Mouse (Mus musculus) cerebellum, adult 11-12 months (tissue): Measurements from ENCODE around the gene Jam3.
"Not testable (repeated sequence)": the region's sequence is repeated elsewhere in the genome, so short reads cannot be mapped to it uniquely, and the experiment has no call there.

ENCODE experiments used
- DNase-seq: peaks from one replicate; pipeline ENCODE4 v3.0.0; 2022

Gene Jam3

GRCm38 (mm10) chr9:27166981-27167380, 11.8 kb upstream of the Jam3 start:
- DNase-seq: no peak

DNA sequence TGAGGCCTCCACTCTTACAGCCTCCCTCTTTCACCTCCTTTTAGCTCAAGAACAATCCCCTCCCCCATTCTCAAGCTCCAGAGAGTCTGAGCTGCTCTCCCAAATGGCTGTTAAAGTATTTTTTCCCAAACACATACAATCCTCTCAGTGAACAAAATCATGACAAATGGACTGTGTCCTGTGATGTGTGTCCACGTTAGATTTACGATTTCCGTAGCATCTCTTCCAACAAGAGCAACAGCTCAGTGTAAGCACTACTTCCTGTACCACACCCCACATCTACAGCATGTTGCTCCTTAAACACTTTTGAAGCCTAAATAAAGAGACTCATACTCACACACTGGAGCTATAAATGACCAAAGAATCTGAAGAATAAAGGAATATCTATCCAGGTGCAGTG, 10.4 kb upstream of the Jam3 start:
- no peak for DNase-seq

- no peak for DNase-seq
Measured at GRCm38 (mm10) chr9:27164957-27165356, 9.7 kb upstream of the Jam3 start.

GRCm38 (mm10) chr9:27163661-27164060, 8.4 kb upstream of the Jam3 start:
- not testable (repeated sequence) for DNase-seq

DNA sequence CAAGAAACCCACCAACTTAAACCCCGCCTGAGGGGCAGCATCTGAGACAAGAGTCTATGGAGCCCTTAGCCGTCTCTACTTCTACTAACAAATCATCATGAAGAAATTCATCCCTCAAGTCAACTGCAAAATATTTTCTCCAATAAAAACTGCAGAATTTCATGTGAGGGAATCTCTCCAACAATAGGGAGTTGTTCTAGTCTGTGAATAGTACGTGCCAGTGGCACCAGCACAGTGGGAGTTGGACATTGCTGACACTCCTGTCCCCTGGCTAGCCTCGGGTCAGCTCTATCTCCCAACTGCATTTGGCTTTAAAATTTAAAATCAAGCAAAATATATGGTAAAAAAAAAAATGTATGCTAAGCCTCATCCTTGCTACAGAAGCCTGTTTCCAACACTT, 1.4 kb downstream of the Jam3 start:
- DNase-seq: no peak

GRCm38 (mm10) chr9:27149836-27150235, 5.4 kb downstream of the Jam3 start:
- DNase-seq: no peak

DNA sequence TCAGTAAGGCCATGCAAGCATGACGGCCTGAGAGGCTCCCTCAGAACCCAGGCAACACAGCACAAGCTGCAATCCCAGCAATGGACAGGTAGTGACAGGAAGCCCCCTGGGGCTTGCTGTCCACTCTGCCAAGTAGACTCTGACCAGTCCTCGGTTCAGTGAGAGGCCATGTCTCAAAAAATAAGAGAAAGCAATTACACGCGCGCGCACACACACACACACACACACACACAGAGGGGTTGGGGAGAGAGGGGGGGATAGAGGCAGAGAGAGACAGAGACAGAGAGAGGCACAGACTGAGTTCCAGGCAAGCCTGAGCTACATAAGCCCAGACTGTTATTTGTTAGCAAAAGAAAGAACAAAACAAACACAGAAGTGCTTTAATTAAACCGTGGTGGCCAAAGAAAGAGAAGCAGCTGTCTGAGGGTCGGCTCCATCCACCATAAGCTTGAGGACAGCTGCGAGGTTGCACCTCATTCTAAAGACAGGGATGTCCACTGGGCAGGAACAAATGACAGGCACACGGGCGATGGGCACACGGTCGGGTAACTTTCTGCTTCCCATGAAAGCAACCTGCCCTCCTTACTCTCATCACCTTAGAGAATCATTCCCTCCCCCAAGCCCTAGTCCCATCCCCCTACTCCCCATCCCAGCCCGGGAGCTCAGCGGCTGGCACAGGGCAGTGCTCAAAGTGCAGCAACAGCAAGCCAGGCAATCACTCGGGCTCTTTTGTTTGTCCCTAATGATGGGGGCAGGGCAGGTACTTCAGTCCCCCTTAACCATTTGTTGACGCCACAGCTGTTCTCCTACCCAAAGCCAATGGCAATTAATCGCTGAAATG, 6.4 kb downstream of the Jam3 start:
- peak; percentile 36 for DNase-seq

GRCm38 (mm10) chr9:27147946-27148345, 7.3 kb downstream of the Jam3 start:
- DNase-seq: no peak

GRCm38 (mm10) chr9:27146826-27147225, 8.4 kb downstream of the Jam3 start:
- DNase-seq: no peak

DNA sequence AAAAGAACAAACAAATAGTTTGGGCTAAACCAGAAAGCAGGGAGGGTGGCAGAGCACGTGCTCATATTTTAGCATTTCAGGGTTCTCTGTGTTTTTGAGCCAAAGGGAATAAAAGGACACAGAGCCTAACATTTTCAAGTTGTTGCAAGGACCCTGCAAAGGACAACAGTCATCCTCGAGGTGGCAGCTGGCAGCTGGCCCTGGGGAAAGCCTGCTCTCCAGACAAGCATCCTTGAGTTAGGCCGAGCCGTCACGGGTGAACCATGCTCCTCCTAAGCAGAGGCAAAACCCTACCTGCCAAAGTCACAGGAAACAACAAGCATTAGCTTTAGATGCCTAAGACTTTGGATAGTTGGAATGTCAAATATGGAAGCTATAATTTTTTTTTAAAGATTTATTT, 10.2 kb downstream of the Jam3 start:
- no peak for DNase-seq

DNA sequence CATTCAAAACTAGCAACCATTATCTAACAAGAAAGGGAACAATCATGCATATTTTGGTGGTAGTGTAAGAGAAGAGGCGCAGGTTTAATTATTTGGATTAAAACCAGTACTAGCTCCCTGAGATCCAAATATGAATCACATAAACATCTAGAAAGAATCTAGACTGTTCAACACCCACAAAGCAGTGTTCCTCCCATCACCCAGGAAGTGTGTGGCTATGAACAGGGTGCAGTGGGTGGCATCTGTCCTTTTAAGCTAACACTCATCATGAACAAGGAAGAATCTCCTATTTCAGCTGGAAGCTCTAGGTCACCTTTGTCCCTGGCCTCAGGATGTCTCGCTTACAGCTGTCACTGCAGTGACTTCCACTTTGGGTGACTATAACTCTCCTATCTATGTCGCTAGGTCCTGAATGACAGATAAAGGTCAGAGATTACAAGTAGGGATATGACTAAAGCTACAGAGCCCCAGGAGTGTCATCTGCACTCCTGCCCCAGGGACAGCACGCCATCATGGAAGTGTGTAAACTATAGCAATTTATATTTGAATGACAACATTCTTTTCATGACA, 10.9 kb downstream of the Jam3 start:
- DNase-seq: no peak

DNA sequence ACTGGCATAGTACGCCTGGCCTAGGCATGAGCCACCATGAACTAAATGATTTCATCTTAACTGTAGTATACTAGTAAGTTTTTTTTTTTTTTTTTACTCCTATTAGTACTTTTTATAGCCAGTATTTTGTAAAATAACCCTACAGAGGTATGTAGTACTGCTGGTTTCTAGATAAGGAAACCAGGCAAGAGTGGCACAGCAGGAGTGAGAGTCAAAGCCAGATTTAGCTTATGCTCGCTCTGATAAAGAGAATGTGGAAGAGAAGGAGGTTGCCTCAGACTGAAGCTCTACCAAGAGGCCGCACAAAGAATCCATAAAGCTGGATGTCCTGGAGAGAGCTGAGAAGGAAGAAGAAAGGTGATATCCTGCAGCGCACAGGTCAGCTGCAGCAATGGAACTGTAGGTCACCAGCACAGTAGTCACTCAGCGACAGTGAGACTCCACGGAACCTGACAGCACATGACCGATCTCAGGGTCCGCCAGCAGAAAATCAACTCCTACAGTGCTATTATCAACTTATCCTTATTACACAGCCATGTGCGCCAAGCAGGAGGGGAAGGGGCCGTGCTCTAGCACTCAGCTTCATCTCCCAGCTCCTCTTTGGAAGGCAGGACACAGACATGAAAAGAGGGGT, 14.7 kb downstream of the Jam3 start:
- no peak for DNase-seq

DNA sequence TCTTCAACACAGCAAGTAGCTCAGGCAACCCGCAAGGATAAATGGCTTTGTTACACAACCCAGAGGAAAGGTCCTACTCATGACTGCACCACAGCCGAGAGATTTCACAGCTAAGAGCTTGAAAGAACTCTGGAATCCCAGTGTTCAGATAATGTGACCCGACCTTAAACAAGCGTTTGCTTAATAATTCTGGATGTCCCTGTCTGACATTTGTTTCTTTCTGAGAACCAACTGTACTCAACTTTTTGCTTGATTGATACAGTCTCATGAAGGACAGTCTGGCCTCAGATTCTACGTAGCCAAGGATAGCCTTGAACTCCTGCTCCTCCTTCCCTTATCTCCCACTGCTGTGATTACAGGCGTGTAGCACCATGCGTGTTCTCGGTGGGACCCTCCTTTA, 18.6 kb downstream of the Jam3 start:
- DNase-seq: no peak

DNA sequence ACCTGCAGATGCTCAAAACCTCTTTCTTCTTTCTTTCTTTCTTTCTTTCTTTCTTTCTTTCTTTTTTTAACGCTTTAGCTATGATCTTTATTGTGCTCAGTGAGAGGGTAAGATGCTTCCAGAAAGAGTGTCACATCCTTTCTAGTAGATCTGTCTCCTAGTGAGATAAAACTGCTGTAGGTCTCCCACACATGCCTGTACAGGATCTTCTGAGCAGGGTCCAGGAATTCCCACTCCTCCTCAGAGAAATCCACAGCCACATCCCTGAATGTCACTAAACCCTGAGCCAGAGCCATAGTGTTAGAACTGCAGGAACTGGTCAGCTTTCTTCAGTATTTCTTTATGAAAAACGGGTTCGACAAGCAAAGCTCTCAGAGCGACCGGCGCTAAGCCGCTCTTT, 19.8 kb downstream of the Jam3 start:
- no peak for DNase-seq

GRCm38 (mm10) chr9:27134410-27134809, 20.8 kb downstream of the Jam3 start:
- DNase-seq: peak; percentile 44

DNA sequence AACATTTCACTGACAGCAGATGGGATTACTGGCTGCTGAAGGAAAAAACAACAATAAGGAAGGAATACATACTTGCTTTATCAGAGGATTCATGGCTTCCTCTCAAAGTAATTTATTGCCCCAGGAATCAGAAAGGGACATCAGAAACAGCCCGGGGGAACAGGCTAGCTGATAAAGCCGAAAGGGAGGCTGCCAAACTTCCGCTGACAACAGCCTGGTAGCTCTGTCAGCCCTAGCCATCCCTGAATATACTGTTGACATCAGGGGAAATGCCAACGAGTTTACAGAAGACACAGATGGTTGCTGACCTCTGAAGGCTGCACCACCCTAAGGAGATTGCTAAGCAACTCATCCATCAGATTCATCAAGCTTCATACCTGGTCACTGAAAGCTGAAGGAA, 26.6 kb downstream of the Jam3 start:
- no peak for DNase-seq

DNA sequence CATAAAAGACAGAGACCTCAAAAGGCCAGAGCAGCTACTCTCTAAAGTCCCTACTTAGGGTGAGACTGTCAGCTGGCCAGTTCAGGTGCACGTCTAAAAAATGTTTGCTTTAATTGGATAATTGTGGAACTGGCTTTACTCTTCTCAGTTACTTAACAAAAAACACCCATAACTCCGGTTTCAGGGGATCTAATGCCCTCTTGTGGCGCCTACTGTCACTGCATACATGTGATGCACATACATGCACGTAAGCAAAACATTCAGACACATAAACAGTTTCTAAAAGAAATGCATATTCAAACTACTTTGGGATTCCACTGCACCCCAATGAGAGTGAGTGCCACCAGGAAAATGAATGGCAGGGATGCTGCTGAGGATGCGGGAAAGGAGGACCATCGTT, 28.7 kb downstream of the Jam3 start:
- no peak for DNase-seq

DNA sequence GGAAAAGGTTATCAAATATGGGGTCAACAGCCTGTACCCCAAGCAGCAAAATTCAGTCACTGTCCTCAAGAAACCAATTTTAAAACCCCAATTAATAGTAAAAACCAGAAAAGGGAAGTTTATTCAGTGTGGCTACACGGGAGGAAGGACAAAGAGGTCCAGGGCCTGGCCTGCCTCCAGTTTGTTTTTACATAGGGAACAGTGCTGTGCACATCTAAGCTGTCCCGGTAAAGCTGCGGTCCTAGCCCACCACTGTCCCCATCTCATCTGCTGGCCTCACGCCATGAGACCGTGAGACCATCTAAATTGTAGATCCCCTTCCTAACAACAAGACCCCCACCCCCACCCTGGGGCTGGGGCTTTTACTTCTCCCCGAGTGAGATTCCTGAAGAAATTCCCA, 29.8 kb downstream of the Jam3 start:
- DNase-seq: no peak

- no peak for DNase-seq
Measured at GRCm38 (mm10) chr9:27123947-27124346, 31.3 kb downstream of the Jam3 start.

DNA sequence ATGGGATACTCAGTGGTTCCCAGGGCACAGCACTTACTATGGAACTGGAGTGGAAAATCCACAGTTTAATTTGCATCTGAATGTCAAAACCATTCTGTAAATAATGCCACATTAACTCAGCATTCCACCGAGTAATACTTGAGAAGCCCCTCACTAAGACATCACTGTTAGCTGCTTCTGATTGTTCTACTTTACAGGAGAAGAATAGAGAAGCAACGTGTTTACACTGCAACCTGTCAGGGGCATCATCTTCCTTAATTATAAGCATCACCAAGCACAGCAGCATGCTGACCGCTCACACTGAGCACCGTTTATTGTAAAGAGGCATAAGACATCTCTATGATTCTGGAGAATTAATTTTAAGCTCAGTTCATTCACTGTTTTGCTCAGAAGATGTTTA, 32.3 kb downstream of the Jam3 start:
- no peak for DNase-seq

DNA sequence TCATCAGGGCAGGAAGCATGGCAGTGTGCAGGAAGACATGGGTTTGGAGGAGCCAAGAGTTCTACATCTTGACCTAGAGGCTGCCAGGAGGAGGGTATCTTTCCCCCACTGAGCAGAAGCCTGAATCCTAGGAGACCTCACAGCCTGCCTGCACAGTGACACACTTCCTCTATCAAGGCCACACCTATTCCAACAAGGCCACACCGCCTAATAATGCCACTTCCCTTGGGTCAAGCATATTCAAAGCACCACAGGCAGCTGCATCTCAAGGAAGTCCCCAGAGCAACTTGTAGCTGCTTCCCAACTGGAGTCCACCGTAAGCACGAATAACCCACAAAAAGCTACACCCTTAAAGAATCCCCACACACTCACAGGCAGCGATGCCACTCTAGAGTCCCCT, 33.1 kb downstream of the Jam3 start:
- DNase-seq: no peak

DNA sequence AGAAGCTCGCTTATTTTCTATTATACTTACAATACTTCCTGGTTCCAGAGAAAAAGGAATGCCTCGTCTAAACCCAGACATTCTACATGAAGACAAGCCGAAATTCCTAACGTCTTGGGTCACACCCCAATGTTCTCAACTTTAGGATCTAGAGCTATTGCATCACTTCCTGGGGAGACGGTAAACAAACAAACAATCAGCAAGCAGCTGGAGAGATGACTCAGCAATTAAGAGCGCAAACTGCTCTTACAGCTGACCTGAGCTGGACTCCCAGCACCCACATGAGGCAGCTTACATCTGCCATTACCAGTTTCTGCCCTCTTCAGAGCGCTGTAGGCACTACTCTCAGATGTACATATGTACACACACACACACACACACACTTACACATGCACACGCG, 34.0 kb downstream of the Jam3 start:
- no peak for DNase-seq

DNA sequence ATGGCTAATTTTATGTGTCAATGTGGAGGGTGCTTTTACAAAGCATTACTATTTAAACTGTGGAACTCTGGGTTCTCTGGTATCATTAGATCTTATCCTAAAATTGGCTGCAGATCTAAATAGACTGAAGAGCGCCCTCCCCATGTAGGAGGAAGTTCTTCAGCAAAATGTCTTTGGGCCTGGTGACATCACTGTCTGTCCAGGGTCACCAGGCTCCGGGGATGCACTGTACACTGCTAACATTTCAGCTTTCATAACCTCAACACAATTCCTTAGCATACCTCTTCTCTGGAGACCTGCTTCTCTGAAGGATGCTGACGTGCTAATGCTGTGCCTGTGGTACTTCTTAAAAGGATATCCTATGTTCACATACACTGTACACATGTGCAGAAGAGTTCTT, 43.5 kb downstream of the Jam3 start:
- DNase-seq: no peak

DNA sequence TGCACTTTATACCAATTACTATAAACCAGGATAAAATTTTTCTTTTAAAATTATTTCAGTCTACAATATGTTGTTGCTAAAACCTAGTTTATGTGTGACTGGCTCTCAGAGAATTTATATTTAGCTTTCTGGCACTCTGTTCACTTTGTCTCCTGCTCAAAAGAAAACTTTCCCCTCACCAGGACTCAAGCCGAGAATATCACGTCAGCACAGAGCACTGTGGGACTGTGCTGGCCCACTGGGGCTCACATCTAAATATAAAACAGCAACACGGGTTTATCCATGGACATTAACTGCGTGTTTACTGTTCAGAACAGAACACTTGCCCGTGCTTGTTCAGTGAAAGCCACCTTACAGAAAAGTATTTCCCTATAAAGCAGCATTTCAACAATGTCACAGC, 44.5 kb downstream of the Jam3 start:
- no peak for DNase-seq
